15 mouse cellular contexts compared by ENCODE assay signal in genomic region chrX:104749356-104749755, GRCm38 (mm10).
DNase-seq lines count a peak whose midpoint lies in the region; ATAC-seq and TF ChIP-seq lines count a peak whose summit lies in the region.
"Had no signal": no experiment of that assay in that cellular context is flagged by ENCODE, and none has a peak within 500 bp of the region (broad histone marks: within the 10 kb centered on the region; RNA-seq: fewer than 3 reads in every experiment).

No protein-coding gene starts in this region.

- no peak overlapping the region for H3K9ac ChIP-seq in embryonic facial prominence, embryonic 11.5 days (replicated peaks; ENCODE audit: low read length)
- H3K9ac ChIP-seq: hindbrain, embryonic 12.5 days; limb, embryonic 15.5 days had no signal

- H3K27ac ChIP-seq in embryonic facial prominence, embryonic 11.5 days (replicated peaks; ENCODE audit: low read depth, low read length): no peak overlapping the region
- H3K27ac ChIP-seq in embryonic facial prominence, embryonic 10.5 days (replicated peaks): no peak overlapping the region
- no peak overlapping the region for H3K27ac ChIP-seq in left cerebral cortex, adult 2 months
- H3K27ac ChIP-seq: hindbrain, embryonic 12.5 days; limb, embryonic 15.5 days had no signal

- H3K9me3 ChIP-seq in embryonic facial prominence, embryonic 11.5 days (replicated peaks; ENCODE audit: control insufficient read depth, low read length): no peaks in the 10 kb centered on the region
- no peaks in the 10 kb centered on the region for H3K9me3 ChIP-seq in embryonic facial prominence, embryonic 10.5 days
- H3K9me3 ChIP-seq: hindbrain, embryonic 12.5 days; limb, embryonic 15.5 days had no signal

- DNase-seq in embryonic facial prominence, embryonic 11.5 days (ENCODE audit: low spot score): peak; percentile 3
- no peak for DNase-seq in embryonic facial prominence, embryonic 10.5 days (ENCODE audit: low spot score)
- DNase-seq in left cerebral cortex, adult 2 months (ENCODE audit: extremely low spot score in 1 of 2, low spot score in 2 of 2): no peak
- no peak for DNase-seq in left cerebral cortex, postnatal 4 days
- DNase-seq in CD4-positive, CD25-positive, alpha-beta regulatory T cell, adult 2 months (ENCODE audit: low read depth, low spot score): peak; percentile 18
- peak; percentile 7 for DNase-seq in induced T-regulatory cell, adult 2 months (ENCODE audit: low read depth)
- DNase-seq in MN1 (ENCODE audit: low spot score): no peak
- DNase-seq: adrenal gland, postnatal 25 days; kidney, adult 8-10 months; layer of hippocampus, postnatal 36 days; lung, postnatal 14 days had no signal

- H3K4me2 ChIP-seq in embryonic facial prominence, embryonic 11.5 days (ENCODE audit: low read depth, low read length): no peak overlapping the region
- H3K4me2 ChIP-seq: hindbrain, embryonic 12.5 days; limb, embryonic 15.5 days had no signal

- no peaks in the 10 kb centered on the region for H3K27me3 ChIP-seq in embryonic facial prominence, embryonic 11.5 days (ENCODE audit: control insufficient read depth, insufficient read depth, low read length)
- peaks cover 84% of the 10 kb centered on the region for H3K27me3 ChIP-seq in embryonic facial prominence, embryonic 10.5 days (replicated peaks; ENCODE audit: low read depth, poor library complexity, severe bottlenecking)
- H3K27me3 ChIP-seq: limb, embryonic 15.5 days had no signal

- intact Hi-C loops in left cerebral cortex, adult 2 months (cut with DNase I): no loop called here
- intact Hi-C loops in left cerebral cortex, postnatal 4 days (cut with DNase I): no loop called here

- no peaks in the 10 kb centered on the region for H3K4me1 ChIP-seq in embryonic facial prominence, embryonic 11.5 days (ENCODE audit: control insufficient read depth, insufficient read depth, low read length)
- no peaks in the 10 kb centered on the region for H3K4me1 ChIP-seq in embryonic facial prominence, embryonic 10.5 days
- H3K4me1 ChIP-seq: hindbrain, embryonic 12.5 days; limb, embryonic 15.5 days had no signal

- no peak overlapping the region for H3K4me3 ChIP-seq in embryonic facial prominence, embryonic 11.5 days (ENCODE audit: low read depth, low read length)
- H3K4me3 ChIP-seq in embryonic facial prominence, embryonic 10.5 days: no peak overlapping the region
- H3K4me3 ChIP-seq in left cerebral cortex, adult 2 months: no peak overlapping the region
- H3K4me3 ChIP-seq: hindbrain, embryonic 12.5 days; limb, embryonic 15.5 days had no signal

- TF ChIP-seq CTCF in left cerebral cortex, adult 2 months (IDR thresholded peaks at IDR 0.05): peak; percentile 47

- 77% methylated on average over 1 of the region's 1 CpGs for WGBS in embryonic facial prominence, embryonic 11.5 days
- 74% methylated on average over 1 of the region's 1 CpGs for WGBS in embryonic facial prominence, embryonic 10.5 days

- no peak for ATAC-seq in embryonic facial prominence, embryonic 11.5 days (replicated peaks; ENCODE audit: insufficient number of reproducible peaks, low FRiP score, low TSS enrichment, low read depth)
- no peak for ATAC-seq in megakaryocyte-erythroid progenitor cell, adult 5-6 weeks (replicated peaks; ENCODE audit: low FRiP score, low TSS enrichment, poor library complexity, severe bottlenecking)
- ATAC-seq: midbrain, embryonic 16.5 days had no signal

- H3K36me3 ChIP-seq in embryonic facial prominence, embryonic 11.5 days (replicated peaks; ENCODE audit: control insufficient read depth, insufficient read depth, low read depth, low read length): no peaks in the 10 kb centered on the region
- no peaks in the 10 kb centered on the region for H3K36me3 ChIP-seq in embryonic facial prominence, embryonic 10.5 days (replicated peaks)
- H3K36me3 ChIP-seq: hindbrain, embryonic 12.5 days; limb, embryonic 15.5 days had no signal

Comparison
In these comparisons a context has a peak if more than half of its experiments do, and no peak if none do; other contexts are left out.
1. DNase-seq: peak in embryonic facial prominence, embryonic 11.5 days (single experiment), CD4-positive, CD25-positive, alpha-beta regulatory T cell, adult 2 months (single experiment) and induced T-regulatory cell, adult 2 months (single experiment); none in embryonic facial prominence, embryonic 10.5 days (single experiment), left cerebral cortex, adult 2 months (0 of 2), left cerebral cortex, postnatal 4 days (single experiment) and MN1 (single experiment).